Mouse (Mus musculus): ENCODE measurements around the gene Ift122.

Ift122 gene

GRCm38 (mm10) chr6:115956922-115957601, 103.8 kb downstream of the Ift122 start:
- no peak for DNase-seq (ENCODE audit: extremely low spot score, low read depth, low spot score)

GRCm38 (mm10) chr6:115957681-115958080, 104.4 kb downstream of the Ift122 start:
- DNase-seq (ENCODE audit: extremely low spot score, low read depth, low spot score), result no peak

- no peak for DNase-seq (ENCODE audit: extremely low spot score, low read depth, low spot score)
These were observed 105.2 kb downstream of the Ift122 start for GRCm38 (mm10) chr6:115958445-115958844.

GRCm38 (mm10) chr6:115959151-115959691, 106.0 kb downstream of the Ift122 start:
- DNase-seq (ENCODE audit: extremely low spot score, low read depth, low spot score), result no peak

- no peak for DNase-seq (ENCODE audit: extremely low spot score, low read depth, low spot score)
These were observed 107.1 kb downstream of the Ift122 start for GRCm38 (mm10) chr6:115960322-115960721.

GRCm38 (mm10) chr6:115961743-115962142, 108.5 kb downstream of the Ift122 start:
- no peak for DNase-seq (ENCODE audit: extremely low spot score, low read depth, low spot score)

GRCm38 (mm10) chr6:115962439-115963085, 109.3 kb downstream of the Ift122 start:
- no peak for DNase-seq (ENCODE audit: extremely low spot score, low read depth, low spot score)

- no peak for DNase-seq (ENCODE audit: extremely low spot score, low read depth, low spot score)
These were observed 110.4 kb downstream of the Ift122 start for GRCm38 (mm10) chr6:115963656-115964055.

- no peak for DNase-seq (ENCODE audit: extremely low spot score, low read depth, low spot score)
These were observed 113.1 kb downstream of the Ift122 start for GRCm38 (mm10) chr6:115966227-115966966.

GRCm38 (mm10) chr6:115967291-115967880, 114.1 kb downstream of the Ift122 start:
- DNase-seq (ENCODE audit: extremely low spot score, low read depth, low spot score), result no peak

GRCm38 (mm10) chr6:115968086-115968485, 114.8 kb downstream of the Ift122 start:
- no peak for DNase-seq (ENCODE audit: extremely low spot score, low read depth, low spot score)

- no peak for DNase-seq (ENCODE audit: extremely low spot score, low read depth, low spot score)
These were observed 115.4 kb downstream of the Ift122 start for GRCm38 (mm10) chr6:115968700-115969099.

- no peak for DNase-seq (ENCODE audit: extremely low spot score, low read depth, low spot score)
These were observed 115.8 kb downstream of the Ift122 start for GRCm38 (mm10) chr6:115969103-115969502.

GRCm38 (mm10) chr6:115969952-115970351, 116.7 kb downstream of the Ift122 start:
- no peak for DNase-seq (ENCODE audit: extremely low spot score, low read depth, low spot score)

GRCm38 (mm10) chr6:115971273-115972060, 118.2 kb downstream of the Ift122 start:
- no peak for DNase-seq (ENCODE audit: extremely low spot score, low read depth, low spot score)

- no peak for DNase-seq (ENCODE audit: extremely low spot score, low read depth, low spot score)
These were observed 119.0 kb downstream of the Ift122 start for GRCm38 (mm10) chr6:115972083-115972764.

GRCm38 (mm10) chr6:115973139-115973875, 120.0 kb downstream of the Ift122 start:
- no peak for DNase-seq (ENCODE audit: extremely low spot score, low read depth, low spot score)

- no peak for DNase-seq (ENCODE audit: extremely low spot score, low read depth, low spot score)
These were observed 120.8 kb downstream of the Ift122 start for GRCm38 (mm10) chr6:115973881-115974662.

Data from hindlimb bud, embryonic 11.5 days (tissue).